Mouse (Mus musculus): ENCODE results near the gene Lmf1.

GRCm38 (mm10) chr17:25590068-25590467 is 11.2 kb downstream of the Lmf1 start:
- no peak for TF ChIP-seq POLR2A (IDR thresholded peaks at IDR 0.05; ENCODE audit: control insufficient read depth in 1 of 2, insufficient read depth in 1 of 2, low read depth in 1 of 2, low read length in 2 of 2, poor library complexity in 1 of 2)
- no peak for TF ChIP-seq MXI1 (IDR thresholded peaks at IDR 0.05; ENCODE audit: low read depth, low read length)
- TF ChIP-seq TCF12 (IDR thresholded peaks at IDR 0.05; ENCODE audit: low read depth, low read length) = no peak
- TF ChIP-seq GATA1 (IDR thresholded peaks at IDR 0.05; ENCODE audit: low read depth, low read length) = no peak
- no peak for TF ChIP-seq SIN3A (IDR thresholded peaks at IDR 0.05; ENCODE audit: low read length)
- no peak for TF ChIP-seq CTCF (IDR thresholded peaks at IDR 0.05 in 2 of 3, conservative IDR thresholded peaks at IDR 0.05 in 1 of 3; ENCODE audit: control insufficient read depth in 1 of 3, insufficient read depth in 1 of 3, low read depth in 2 of 3, low read length in 3 of 3, poor library complexity in 1 of 3, severe bottlenecking in 1 of 3)
- no peak for TF ChIP-seq ELF1 (IDR thresholded peaks at IDR 0.05; ENCODE audit: low read depth, low read length)
- TF ChIP-seq JUND (IDR thresholded peaks at IDR 0.05; ENCODE audit: low read depth, low read length) = no peak
